Comparison of ENCODE assay signal across 11 mouse cellular contexts in the genomic region with DNA sequence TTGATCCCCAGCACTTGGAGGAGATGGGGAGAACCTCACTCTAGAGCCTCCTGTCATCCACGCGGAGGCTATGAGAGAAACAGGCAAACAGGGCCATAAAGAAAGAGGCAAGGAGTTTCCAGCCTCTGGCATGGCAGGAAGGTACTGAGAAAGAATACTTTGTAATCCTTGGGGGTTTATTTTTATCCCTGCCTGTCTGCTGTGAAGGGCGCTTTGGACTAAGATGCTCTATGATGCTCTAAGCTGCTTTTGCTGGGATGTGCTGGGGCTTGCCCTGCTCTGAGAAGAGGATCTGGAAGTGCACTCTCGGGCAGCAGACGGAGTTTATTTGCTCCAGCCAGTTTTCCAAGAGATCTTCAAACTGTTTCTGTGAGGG.
"Had no signal": no experiment of that assay in that cellular context is flagged by ENCODE, and none has a peak within 500 bp of the region (broad histone marks: within the 10 kb centered on the region; RNA-seq: fewer than 3 reads in every experiment).

No protein-coding gene starts in this region.

- H3K27ac ChIP-seq: liver, embryonic 13.5 days; lung, embryonic 15.5 days; macrophage; midbrain, embryonic 15.5 days; neural tube, embryonic 12.5 days had no signal

- H3K9ac ChIP-seq: liver, embryonic 13.5 days; liver, postnatal 0 days; lung, embryonic 15.5 days; midbrain, embryonic 15.5 days; neural tube, embryonic 12.5 days had no signal

- H3K9me3 ChIP-seq: liver, embryonic 13.5 days; lung, embryonic 15.5 days; midbrain, embryonic 15.5 days; neural tube, embryonic 12.5 days had no signal

- H3K4me1 ChIP-seq: midbrain, embryonic 15.5 days; neural tube, embryonic 12.5 days had no signal

- H3K4me2 ChIP-seq: liver, embryonic 13.5 days; lung, embryonic 15.5 days; midbrain, embryonic 11.5 days; midbrain, embryonic 15.5 days; neural tube, embryonic 12.5 days had no signal

- ATAC-seq: liver, postnatal 0 days; midbrain, embryonic 15.5 days had no signal

- DNase-seq: kidney, postnatal 14 days; left cerebral cortex, postnatal 4 days; liver, embryonic 13.5 days; liver, postnatal 0 days; lung, postnatal 14 days had no signal

- H3K36me3 ChIP-seq: liver, embryonic 13.5 days; lung, embryonic 15.5 days; midbrain, embryonic 15.5 days; neural tube, embryonic 12.5 days had no signal

- H3K27me3 ChIP-seq: lung, embryonic 15.5 days; megakaryocyte, embryonic 14.5 days; midbrain, embryonic 15.5 days; neural tube, embryonic 12.5 days had no signal

- H3K4me3 ChIP-seq: liver, embryonic 13.5 days; lung, embryonic 15.5 days; megakaryocyte, embryonic 14.5 days; midbrain, embryonic 15.5 days; neural tube, embryonic 12.5 days had no signal
